Mouse (Mus musculus): ENCODE data around the gene Gm43517. TPM values are rescaled to one million over a fixed set of nuclear protein-coding genes. Genes with fewer than 3 reads are reported as not detected.

The Gm43517 gene
- total and polyA plus RNA-seq, 3 experiments, result not detected

DNA sequence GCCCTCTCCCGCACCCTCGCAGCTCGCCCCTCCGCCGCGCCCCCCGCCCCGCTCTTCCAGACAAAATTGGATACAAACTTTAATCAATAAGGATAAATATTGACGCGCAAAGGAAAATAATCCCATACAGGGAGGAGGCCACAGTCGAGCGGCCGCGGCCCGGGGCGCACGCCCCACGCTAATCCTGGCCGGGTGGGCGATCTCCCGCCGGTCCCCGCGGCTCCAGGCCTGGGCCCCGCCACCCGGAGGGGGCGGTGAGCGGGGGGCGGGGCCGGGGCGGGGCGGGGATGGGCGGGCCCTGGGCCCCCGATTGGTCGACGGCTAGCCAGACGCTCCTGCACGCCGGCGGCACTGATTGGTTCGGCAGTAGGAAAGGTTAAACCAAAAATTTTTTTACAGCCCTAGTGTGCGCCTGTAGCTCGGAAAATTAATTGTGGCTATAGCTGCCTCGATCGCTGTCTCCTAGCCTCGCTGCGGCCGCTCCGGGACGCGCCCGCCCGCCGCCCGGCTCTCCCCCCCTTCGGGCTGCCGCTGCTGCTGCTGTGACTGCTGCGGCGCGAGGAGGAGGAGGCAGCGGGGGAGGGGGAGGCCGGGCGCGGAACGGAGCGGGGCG lies 1.3 kb upstream of the Gm43517 start:
- H3K79me2 ChIP-seq (replicated peaks; ENCODE audit: control insufficient read depth, extremely low read depth, insufficient read depth, poor library complexity, severe bottlenecking), result no peaks in the 10 kb centered on the region
- DNase-seq (ENCODE audit: extremely low read depth), result no peak
- peaks cover 44% of the 10 kb centered on the region for H3K9me3 ChIP-seq (replicated peaks; ENCODE audit: low read length)
- H3K27me3 ChIP-seq (replicated peaks), result no peaks in the 10 kb centered on the region
- no peaks in the 10 kb centered on the region for H3K4me1 ChIP-seq (ENCODE audit: control insufficient read depth in 1 of 2, insufficient read depth in 2 of 2)
- H3K4me2 ChIP-seq (ENCODE audit: insufficient read depth, low read depth, poor library complexity, severe bottlenecking), result no peak overlapping the region
- dilution Hi-C loops (cut with MboI; ENCODE audit: extremely low pct_ligation_motif_present, extremely low pct_unique_long_range_greater_than_20kb, low sequenced_read_pairs), result no loop called here
- no peaks in the 10 kb centered on the region for H3K36me3 ChIP-seq (replicated peaks in 1 of 2; ENCODE audit: control insufficient read depth in 1 of 2, insufficient read depth in 1 of 2, low read length in 1 of 2)
- no peak overlapping the region for H3K4me3 ChIP-seq (replicated peaks in 1 of 3; ENCODE audit: low read depth in 2 of 3, low read length in 2 of 3, poor library complexity in 1 of 3)
- H3K27ac ChIP-seq (ENCODE audit: insufficient read depth, low read depth), result no peak overlapping the region
- TF ChIP-seq MXI1 (IDR thresholded peaks at IDR 0.05; ENCODE audit: low read depth, low read length) (no peak), JUND (conservative IDR thresholded peaks at IDR 0.05; ENCODE audit: low read depth, low read length) (no peak), ZNF384 (IDR thresholded peaks at IDR 0.05; ENCODE audit: low read depth, low read length) (no peak), PAX5 (IDR thresholded peaks at IDR 0.05; ENCODE audit: low read length) (no peak), RAD21 (IDR thresholded peaks at IDR 0.05; ENCODE audit: low read depth, low read length) (no peak), TBP (conservative IDR thresholded peaks at IDR 0.05; ENCODE audit: low read depth, low read length) (no peak), ETS1 (conservative IDR thresholded peaks at IDR 0.05; ENCODE audit: low read depth, low read length) (no peak), CTCF (conservative IDR thresholded peaks at IDR 0.05 in 1 of 2, IDR thresholded peaks at IDR 0.05 in 1 of 2; ENCODE audit: low read depth in 2 of 2, low read length in 2 of 2) (no peak), E2F4 (IDR thresholded peaks at IDR 0.05; ENCODE audit: insufficient replicate concordance, low read depth, low read length) (no peak), CHD2 (IDR thresholded peaks at IDR 0.05; ENCODE audit: low read length) (no peak), TCF12 (IDR thresholded peaks at IDR 0.05; ENCODE audit: low read depth, low read length) (no peak), SIN3A (IDR thresholded peaks at IDR 0.05; ENCODE audit: low read length) (no peak), ELF1 (IDR thresholded peaks at IDR 0.05; ENCODE audit: low read depth, low read length) (no peak), IRF4 (IDR thresholded peaks at IDR 0.05; ENCODE audit: low read depth, low read length) (no peak), SMC3 (IDR thresholded peaks at IDR 0.05; ENCODE audit: low read depth, low read length) (no peak), MAFK (IDR thresholded peaks at IDR 0.05; ENCODE audit: insufficient replicate concordance, low read length) (no peak), MAZ (IDR thresholded peaks at IDR 0.05; ENCODE audit: low read depth, low read length) (no peak)
- in situ Hi-C loops (cut with MboI; ENCODE audit: low pct_ligation_motif_present, low pct_unique_long_range_greater_than_20kb, low sequenced_read_pairs), result no loop called here
- H3K9ac ChIP-seq (ENCODE audit: insufficient read depth, low read depth), result no peak overlapping the region

DNA sequence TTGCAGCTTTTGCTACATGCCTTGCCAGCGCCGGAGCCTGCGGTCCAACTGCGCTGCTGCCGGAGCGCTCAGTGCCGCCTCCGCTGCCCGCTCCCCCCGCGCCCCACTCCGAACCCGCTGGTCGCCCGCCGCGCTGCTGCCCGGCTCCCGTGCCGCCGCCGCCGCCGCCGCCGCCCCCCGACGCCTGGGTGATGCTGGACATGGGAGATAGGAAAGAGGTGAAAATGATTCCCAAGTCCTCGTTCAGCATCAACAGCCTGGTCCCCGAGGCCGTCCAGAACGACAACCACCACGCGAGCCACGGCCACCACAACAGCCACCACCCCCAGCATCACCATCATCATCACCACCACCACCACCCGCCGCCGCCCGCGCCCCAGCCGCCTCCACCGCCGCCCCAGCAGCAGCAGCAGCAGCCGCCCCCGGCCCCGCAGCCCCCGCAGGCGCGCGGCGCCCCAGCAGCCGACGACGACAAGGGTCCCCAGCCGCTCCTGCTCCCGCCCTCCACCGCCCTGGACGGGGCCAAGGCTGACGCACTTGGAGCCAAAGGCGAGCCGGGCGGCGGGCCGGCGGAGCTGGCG lies 589 bp upstream of the Gm43517 start:
- H3K9ac ChIP-seq (ENCODE audit: insufficient read depth, low read depth), result no peak overlapping the region
- H3K4me3 ChIP-seq (replicated peaks in 1 of 3; ENCODE audit: low read depth in 2 of 3, low read length in 2 of 3, poor library complexity in 1 of 3), result no peak overlapping the region
- no peaks in the 10 kb centered on the region for H3K36me3 ChIP-seq (replicated peaks in 1 of 2; ENCODE audit: control insufficient read depth in 1 of 2, insufficient read depth in 1 of 2, low read length in 1 of 2)
- no peak overlapping the region for H3K4me2 ChIP-seq (ENCODE audit: insufficient read depth, low read depth, poor library complexity, severe bottlenecking)
- in situ Hi-C loops (cut with MboI; ENCODE audit: low pct_ligation_motif_present, low pct_unique_long_range_greater_than_20kb, low sequenced_read_pairs), result no loop called here
- H3K9me3 ChIP-seq (replicated peaks; ENCODE audit: low read length), result peaks cover 38% of the 10 kb centered on the region
- DNase-seq (ENCODE audit: extremely low read depth), result no peak
- dilution Hi-C loops (cut with MboI; ENCODE audit: extremely low pct_ligation_motif_present, extremely low pct_unique_long_range_greater_than_20kb, low sequenced_read_pairs), result no loop called here
- no peak for TF ChIP-seq TCF12 (IDR thresholded peaks at IDR 0.05; ENCODE audit: low read depth, low read length)
- no peak for TF ChIP-seq ZC3H11A (IDR thresholded peaks at IDR 0.05; ENCODE audit: low read depth, low read length)
- TF ChIP-seq ZNF384 (IDR thresholded peaks at IDR 0.05; ENCODE audit: low read depth, low read length), result no peak
- no peak for TF ChIP-seq EP300 (IDR thresholded peaks at IDR 0.05; ENCODE audit: low read length)
- TF ChIP-seq ETS1 (conservative IDR thresholded peaks at IDR 0.05; ENCODE audit: low read depth, low read length), result no peak
- TF ChIP-seq SIN3A (IDR thresholded peaks at IDR 0.05; ENCODE audit: low read length), result no peak
- TF ChIP-seq NELFE (IDR thresholded peaks at IDR 0.05; ENCODE audit: low read depth, low read length), result no peak
- TF ChIP-seq ELF1 (IDR thresholded peaks at IDR 0.05; ENCODE audit: low read depth, low read length), result no peak
- no peaks in the 10 kb centered on the region for H3K27me3 ChIP-seq (replicated peaks)
- no peak overlapping the region for H3K27ac ChIP-seq (ENCODE audit: insufficient read depth, low read depth)
- no peaks in the 10 kb centered on the region for H3K4me1 ChIP-seq (ENCODE audit: control insufficient read depth in 1 of 2, insufficient read depth in 2 of 2)
- no peaks in the 10 kb centered on the region for H3K79me2 ChIP-seq (replicated peaks; ENCODE audit: control insufficient read depth, extremely low read depth, insufficient read depth, poor library complexity, severe bottlenecking)

Data from CH12.LX (cell line).